Mouse (Mus musculus) forebrain, embryonic 14.5 days (tissue): Measurements from ENCODE around the gene Znrf1. TPM values are rescaled to one million over a fixed set of nuclear protein-coding genes. Genes with fewer than 3 reads are reported as not detected.
A peak's percentile ranks its signal among the peaks of the same experiment; 100 is the strongest.

Source experiments
- ATAC-seq: fragments of 200-750 bp; cut with Nextera tagmentation; 2 replicates; pipeline ENCODE4 v1.8.0; 2017; ENCODE audit warnings: mild to moderate bottlenecking, moderate library complexity
- DNase-seq: peaks from one replicate; pipeline ENCODE4 v3.0.0-alpha.2; 2015; ENCODE audit warnings: low spot score
- H3K27ac ChIP-seq: fragments of 300-500 bp; sonication (generic); 2 replicates; pipeline ENCODE4 v1.5.1; 2014; ENCODE audit warnings: low read depth, mild to moderate bottlenecking, control low read depth, low read length, moderate library complexity
- H3K27me3 ChIP-seq: fragments of 300-500 bp; sonication (generic); replicated peaks from 2 replicates; pipeline ENCODE4 v1.6.1; 2014; ENCODE audit warnings: low read length, control low read depth, mixed read lengths; ENCODE audit not compliant: control insufficient read depth, insufficient read depth
- H3K36me3 ChIP-seq: fragments of 300-500 bp; sonication (generic); 2 replicates; pipeline ENCODE4 v1.6.1; 2014; ENCODE audit warnings: low read length, control low read depth; ENCODE audit not compliant: control insufficient read depth, insufficient read depth
- H3K4me1 ChIP-seq: fragments of 300-500 bp; sonication (generic); 2 replicates; pipeline ENCODE4 v1.6.1; 2014; ENCODE audit warnings: antibody characterized with exemption, low read length, control low read depth; ENCODE audit not compliant: control insufficient read depth, insufficient read depth
- H3K4me2 ChIP-seq: fragments of 300-500 bp; sonication (generic); 2 replicates; pipeline ENCODE4 v1.6.1; 2014; ENCODE audit warnings: mild to moderate bottlenecking, control low read depth, low read length
- H3K4me3 ChIP-seq: fragments of 300-500 bp; sonication (generic); 2 replicates; pipeline ENCODE4 v1.5.1; 2014; ENCODE audit warnings: low read depth, low read length, control low read depth
- H3K9ac ChIP-seq: fragments of 300-500 bp; sonication (generic); 2 replicates; pipeline ENCODE4 v1.6.1; 2014; ENCODE audit warnings: mild to moderate bottlenecking, low read length, control low read depth, moderate library complexity
- H3K9me3 ChIP-seq: fragments of 300-500 bp; sonication (generic); replicated peaks from 2 replicates; pipeline ENCODE4 v1.6.1; 2016; ENCODE audit warnings: low read length, control low read depth, mixed read lengths; ENCODE audit not compliant: control insufficient read depth
- WGBS: fragments of 180-500 bp; shearing (Covaris S2); extraction: QIAGEN DNeasy Blood & Tissue Kit; methylation state at CpG from one replicate; pipeline ENCODE4 v1.1.7; 2014; 5-methylcytosine and 5-hydroxymethylcytosine counted together
- polyA plus RNA-seq: library from polyadenylated mRNA; unstranded; fragments of >200 nt; fragmentation: Nextera tagmentation; extraction: Ambion mirVana; gene quantifications from 2 replicates; pipeline ENCODE4 v1.2.1, GENCODE M21; 2014

Gene Znrf1
- polyA plus RNA-seq, 1 experiment from 2014 or later, result 55.3 TPM

- Histone ChIP-seq H3K27me3 (no peaks in the 10 kb centered on the region), H3K9ac (no peak overlapping the region), H3K36me3 (no peaks in the 10 kb centered on the region), H3K9me3 (no peaks in the 10 kb centered on the region), H3K4me2 (no peak overlapping the region), H3K4me1 (no peaks in the 10 kb centered on the region), H3K27ac (no peak overlapping the region), H3K4me3 (no peak overlapping the region)
- 84% methylated on average over 6 of the region's 6 CpGs for WGBS
- DNase-seq (no peak), ATAC-seq (no peak)
Observed at GRCm38 (mm10) chr8:111526403-111527024, 9.4 kb upstream of the Znrf1 start.

GRCm38 (mm10) chr8:111527149-111527548, 8.7 kb upstream of the Znrf1 start:
- WGBS, result 83% methylated on average over 8 of the region's 8 CpGs
- DNase-seq, result no peak
- H3K27me3 ChIP-seq, result no peaks in the 10 kb centered on the region

GRCm38 (mm10) chr8:111528071-111528470, 7.8 kb upstream of the Znrf1 start:
- DNase-seq, result no peak
- no peaks in the 10 kb centered on the region for H3K27me3 ChIP-seq
- H3K4me2 ChIP-seq, result no peak overlapping the region
- H3K27ac ChIP-seq, result no peak overlapping the region
- no peaks in the 10 kb centered on the region for H3K4me1 ChIP-seq
- no peaks in the 10 kb centered on the region for H3K9me3 ChIP-seq
- ATAC-seq, result no peak
- H3K9ac ChIP-seq, result no peak overlapping the region
- no peaks in the 10 kb centered on the region for H3K36me3 ChIP-seq
- H3K4me3 ChIP-seq, result no peak overlapping the region
- 74% methylated on average over 5 of the region's 5 CpGs for WGBS

More at GRCm38 (mm10) chr8:111527149-111527548, 8.7 kb upstream of the Znrf1 start:
- ATAC-seq, result no peak
- H3K4me3 ChIP-seq, result no peak overlapping the region
- no peaks in the 10 kb centered on the region for H3K9me3 ChIP-seq
- no peak overlapping the region for H3K27ac ChIP-seq
- no peak overlapping the region for H3K4me2 ChIP-seq
- H3K4me1 ChIP-seq, result no peaks in the 10 kb centered on the region
- no peak overlapping the region for H3K9ac ChIP-seq
- H3K36me3 ChIP-seq, result no peaks in the 10 kb centered on the region

GRCm38 (mm10) chr8:111531191-111531590, 4.7 kb upstream of the Znrf1 start:
- WGBS, result 81% methylated on average over 12 of the region's 12 CpGs
- no peak overlapping the region for H3K4me2 ChIP-seq
- H3K9me3 ChIP-seq, result no peaks in the 10 kb centered on the region
- DNase-seq (no peak), ATAC-seq (no peak)
- no peaks in the 10 kb centered on the region for H3K27me3 ChIP-seq
- no peaks in the 10 kb centered on the region for H3K4me1 ChIP-seq
- no peak overlapping the region for H3K9ac ChIP-seq
- H3K4me3 ChIP-seq, result no peak overlapping the region
- H3K27ac ChIP-seq, result no peak overlapping the region
- H3K36me3 ChIP-seq, result no peaks in the 10 kb centered on the region

- 87% methylated on average over 17 of the region's 17 CpGs for WGBS
- ATAC-seq (no peak), DNase-seq (no peak)
- Histone ChIP-seq H3K9me3 (no peaks in the 10 kb centered on the region), H3K4me2 (no peak overlapping the region), H3K4me1 (no peaks in the 10 kb centered on the region), H3K27ac (no peak overlapping the region), H3K4me3 (no peak overlapping the region), H3K9ac (no peak overlapping the region), H3K36me3 (no peaks in the 10 kb centered on the region), H3K27me3 (no peaks in the 10 kb centered on the region)
Observed at GRCm38 (mm10) chr8:111531621-111532020, 4.3 kb upstream of the Znrf1 start.

- DNase-seq, result no peak
- Histone ChIP-seq H3K27me3 (no peaks in the 10 kb centered on the region), H3K9ac (no peak overlapping the region), H3K4me3 (no peak overlapping the region), H3K4me1 (peaks cover 5% of the 10 kb centered on the region), H3K9me3 (no peaks in the 10 kb centered on the region), H3K27ac (no peak overlapping the region), H3K4me2 (no peak overlapping the region), H3K36me3 (no peaks in the 10 kb centered on the region)
- ATAC-seq, result no peak
- 57% methylated on average over 4 of the region's 4 CpGs for WGBS
Observed at GRCm38 (mm10) chr8:111533503-111533902, 2.4 kb upstream of the Znrf1 start.

- Histone ChIP-seq H3K9me3 (no peaks in the 10 kb centered on the region), H3K4me3 (peak overlapping the region; percentile 57), H3K4me2 (peak overlapping the region; percentile 77), H3K27ac (no peak overlapping the region), H3K27me3 (no peaks in the 10 kb centered on the region), H3K4me1 (peaks cover 22% of the 10 kb centered on the region), H3K9ac (no peak overlapping the region), H3K36me3 (no peaks in the 10 kb centered on the region)
- 45% methylated on average over 5 of the region's 5 CpGs for WGBS
- no peak for ATAC-seq
- no peak for DNase-seq
Observed at GRCm38 (mm10) chr8:111535491-111535890, 406 bp upstream of the Znrf1 start.

- Histone ChIP-seq H3K4me1 (peaks cover 27% of the 10 kb centered on the region), H3K27me3 (no peaks in the 10 kb centered on the region), H3K27ac (peak overlapping the region; percentile 96), H3K36me3 (no peaks in the 10 kb centered on the region), H3K4me2 (peak overlapping the region; percentile 77), H3K9ac (peak overlapping the region; percentile 97), H3K9me3 (no peaks in the 10 kb centered on the region), H3K4me3 (peak overlapping the region; percentile 57)
- peak; percentile 45; the same call in 1 of the 2 replicates for ATAC-seq
- WGBS, result 0% methylated on average over 61 of the region's 64 CpGs
- peak; percentile 52 for DNase-seq
Observed at GRCm38 (mm10) chr8:111536978-111537764, 1.3 kb downstream of the Znrf1 start.

GRCm38 (mm10) chr8:111537765-111538158, 1.9 kb downstream of the Znrf1 start:
- H3K4me1 ChIP-seq, result peaks cover 27% of the 10 kb centered on the region
- DNase-seq, result no peak
- peak overlapping the region; percentile 77 for H3K4me2 ChIP-seq
- H3K9ac ChIP-seq, result peak overlapping the region; percentile 97
- no peaks in the 10 kb centered on the region for H3K27me3 ChIP-seq
- peak; percentile 4; the same call in 1 of the 2 replicates for ATAC-seq
- H3K36me3 ChIP-seq, result no peaks in the 10 kb centered on the region
- H3K27ac ChIP-seq, result peak overlapping the region; percentile 96; the same call in 1 of the 2 replicates
- peak overlapping the region; percentile 57 for H3K4me3 ChIP-seq
- H3K9me3 ChIP-seq, result no peaks in the 10 kb centered on the region
- under 1% methylated on average over 8 of the region's 8 CpGs for WGBS
